Mouse (Mus musculus) C2C12 (cell line): ENCODE data around the gene Olfr285. TPM values are rescaled to one million over a fixed set of nuclear protein-coding genes. Genes with fewer than 3 reads are reported as not detected.

Experiments used
- H3K27me3 ChIP-seq: one replicate; pipeline ENCODE4 v1.6.1; 2011; ENCODE audit not compliant: control insufficient read depth, insufficient read depth, insufficient read length
- H3K36me3 ChIP-seq: one replicate; pipeline ENCODE4 v1.6.1; 2011; ENCODE audit not compliant: control insufficient read depth, insufficient read depth
- H3K4me3 ChIP-seq: one replicate; pipeline ENCODE4 v1.5.1; 2011; ENCODE audit warnings: mild to moderate bottlenecking, control low read depth; ENCODE audit not compliant: poor library complexity, insufficient read depth, severe bottlenecking
- H3K79me2 ChIP-seq: one replicate; pipeline ENCODE4 v1.6.1; 2011; ENCODE audit not compliant: control insufficient read depth, insufficient read depth
- H3K79me3 ChIP-seq: one replicate; pipeline ENCODE4 v1.6.1; 2011; ENCODE audit warnings: low read depth, control low read depth
- H3ac ChIP-seq: one replicate; pipeline ENCODE3; 2011; ENCODE audit warnings: low read depth; ENCODE audit not compliant: control insufficient read depth, insufficient read length
- CEBPB ChIP-seq: IDR thresholded peaks from one replicate; pipeline ENCODE4 v1.6.1; 2011; ENCODE audit warnings: low read depth, mild to moderate bottlenecking, control low read depth, moderate library complexity
- CTCF ChIP-seq: IDR thresholded peaks from one replicate; pipeline ENCODE4 v1.5.1; 2011; ENCODE audit not compliant: control insufficient read depth, insufficient read depth, insufficient read length
- FOSL1 ChIP-seq: IDR thresholded peaks from one replicate; pipeline ENCODE4 v1.8.0; 2011; ENCODE audit warnings: mild to moderate bottlenecking, low read length; ENCODE audit not compliant: poor library complexity, insufficient read depth, severe bottlenecking
- MAX ChIP-seq: IDR thresholded peaks from one replicate; pipeline ENCODE4 v1.6.1; 2011; ENCODE audit warnings: mild to moderate bottlenecking, control low read depth
- MYOD1 ChIP-seq: IDR thresholded peaks from one replicate; pipeline ENCODE4 v1.6.1; 2011; ENCODE audit warnings: low read depth; ENCODE audit not compliant: control insufficient read depth, insufficient read length
- USF1 ChIP-seq: IDR thresholded peaks from one replicate; pipeline ENCODE4 v1.6.1; 2011; ENCODE audit warnings: low read depth, mild to moderate bottlenecking, control low read depth, moderate library complexity
- polyA plus RNA-seq: library from polyadenylated mRNA; unstranded; fragments of >200 nt; fragmentation: generic; extraction: Trizol; gene quantifications from one replicate; pipeline ENCODE4 v1.2.1, GENCODE M21; 2012; ENCODE audit warnings: missing spikeins

Gene Olfr285
- polyA plus RNA-seq, 1 experiment: not detected

DNA sequence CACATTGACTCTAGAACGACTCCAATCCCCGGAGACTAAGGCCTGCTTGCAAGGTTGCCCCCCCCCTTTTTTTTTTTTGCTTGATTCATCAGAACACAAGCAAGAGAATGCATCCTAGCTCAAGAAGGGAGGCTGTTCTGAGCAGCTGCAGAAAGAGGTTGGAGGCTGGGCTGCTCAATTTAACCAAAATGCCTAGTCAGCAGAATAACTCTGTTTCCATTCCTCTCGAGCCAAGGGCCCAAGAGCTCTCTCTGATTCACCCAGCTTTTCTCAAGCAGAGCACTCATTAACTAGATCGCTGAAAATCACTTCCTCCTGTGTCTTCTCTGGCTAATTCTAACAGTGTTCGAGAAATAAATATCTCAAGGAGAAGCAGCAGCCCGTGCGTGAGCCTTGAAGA is 30.7 kb downstream of the Olfr285 start:
- H3K79me2 ChIP-seq: no peaks in the 10 kb centered on the region
- TF ChIP-seq MYOD1: no peak
- no peak for TF ChIP-seq USF1
- no peak for TF ChIP-seq CTCF
- no peak for TF ChIP-seq CEBPB
- TF ChIP-seq MAX: no peak
- TF ChIP-seq FOSL1: no peak
- H3K79me3 ChIP-seq: no peaks in the 10 kb centered on the region
- H3ac ChIP-seq: no peak overlapping the region
- H3K27me3 ChIP-seq: peaks cover 49% of the 10 kb centered on the region
- H3K36me3 ChIP-seq: no peaks in the 10 kb centered on the region
- H3K4me3 ChIP-seq: no peak overlapping the region

Other genes with a start within 250 kb of the Olfr285 start
- gene Pfkm, start 224.8 kb downstream of the Olfr285 start, polyA plus RNA-seq: 36.4 TPM
- gene Senp1, start 223.6 kb downstream of the Olfr285 start, polyA plus RNA-seq: 21.7 TPM
- 39.0 TPM for gene Asb8, start 151.7 kb downstream of the Olfr285 start, polyA plus RNA-seq
- 1.1 TPM for gene Ccdc184, start 150.2 kb downstream of the Olfr285 start, polyA plus RNA-seq
- gene Olfr288, start 121.8 kb downstream of the Olfr285 start, polyA plus RNA-seq: not detected
- gene Gm44579, start 96.4 kb downstream of the Olfr285 start, polyA plus RNA-seq: not detected
- not detected for gene Olfr287, start 96.3 kb downstream of the Olfr285 start, polyA plus RNA-seq
- gene Olfr286, start 82.9 kb downstream of the Olfr285 start, polyA plus RNA-seq: not detected
- gene H1fnt, start 60.1 kb downstream of the Olfr285 start, polyA plus RNA-seq: not detected
- not detected for gene Zfp641, start 21.2 kb downstream of the Olfr285 start, polyA plus RNA-seq
- not detected for gene Olfr284, start 23.6 kb upstream of the Olfr285 start, polyA plus RNA-seq
- gene Olfr283, start 63.6 kb upstream of the Olfr285 start, polyA plus RNA-seq: not detected
- not detected for gene Olfr282, start 113.9 kb upstream of the Olfr285 start, polyA plus RNA-seq
- gene Olfr281, start 135.2 kb upstream of the Olfr285 start, polyA plus RNA-seq: not detected
- gene OR5BS1P, start 152.5 kb upstream of the Olfr285 start, polyA plus RNA-seq: not detected
- gene Lalba, start 165.4 kb upstream of the Olfr285 start, polyA plus RNA-seq: not detected
- not detected for gene Olfr279, start 175.0 kb upstream of the Olfr285 start, polyA plus RNA-seq
- gene Kansl2, start 216.9 kb upstream of the Olfr285 start, polyA plus RNA-seq: 178 TPM